Mouse (Mus musculus): ENCODE measurements around the gene Chat. TPM values are rescaled to one million over a fixed set of nuclear protein-coding genes. Genes with fewer than 3 reads are reported as not detected.

Chat gene
- polyA plus RNA-seq, 1 experiment, result not detected

- peaks cover 12% of the 10 kb centered on the region; the same call in 1 of the 2 replicates for H3K9me3 ChIP-seq
- no peaks in the 10 kb centered on the region for H3K36me3 ChIP-seq (replicated peaks; ENCODE audit: low read length)
- H3K27me3 ChIP-seq (replicated peaks), result peaks cover 98% of the 10 kb centered on the region
- no peak for TF ChIP-seq GATA1 (IDR thresholded peaks at IDR 0.05; ENCODE audit: borderline replicate concordance, low read length)
- no peak for TF ChIP-seq FLI1 (IDR thresholded peaks at IDR 0.05; ENCODE audit: low read length)
- peaks cover 21% of the 10 kb centered on the region for H3K4me1 ChIP-seq
- peak overlapping the region; percentile 34 for H3K4me3 ChIP-seq (replicated peaks)
Observed at GRCm38 (mm10) chr14:32463211-32464040, 2.4 kb downstream of the Chat start.

DNA sequence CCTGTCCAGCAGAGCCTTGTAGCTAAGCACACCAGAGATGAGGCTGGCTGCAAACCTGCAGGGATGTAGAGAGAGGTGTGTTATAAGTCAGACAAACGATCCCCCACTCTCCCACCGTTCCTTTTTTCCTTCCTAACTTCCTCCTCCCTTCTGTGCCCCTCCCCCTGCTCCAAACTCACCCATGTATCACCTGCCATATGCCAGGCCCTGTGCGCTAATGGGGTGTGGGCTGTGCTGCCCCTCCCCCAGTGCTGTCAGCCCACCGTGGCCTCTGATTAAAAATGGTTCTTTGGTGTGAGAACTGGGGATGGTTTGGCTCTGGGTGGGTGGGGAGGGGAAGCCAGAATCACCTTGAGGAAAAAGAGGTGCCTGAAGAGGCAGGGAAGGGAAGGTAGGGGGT is 13.2 kb downstream of the Chat start:
- H3K4me3 ChIP-seq (replicated peaks), result no peak overlapping the region
- no peaks in the 10 kb centered on the region for H3K36me3 ChIP-seq (replicated peaks; ENCODE audit: low read length)
- H3K9me3 ChIP-seq, result no peaks in the 10 kb centered on the region
- peaks cover 67% of the 10 kb centered on the region for H3K27me3 ChIP-seq (replicated peaks)
- H3K4me1 ChIP-seq, result no peaks in the 10 kb centered on the region; the same call in 1 of the 2 replicates
- TF ChIP-seq GATA1 (IDR thresholded peaks at IDR 0.05; ENCODE audit: borderline replicate concordance, low read length), result no peak
- TF ChIP-seq FLI1 (IDR thresholded peaks at IDR 0.05; ENCODE audit: low read length), result no peak

- H3K27me3 ChIP-seq (replicated peaks), result peaks cover 37% of the 10 kb centered on the region
- H3K9me3 ChIP-seq, result no peaks in the 10 kb centered on the region
- H3K36me3 ChIP-seq (replicated peaks; ENCODE audit: low read length), result no peaks in the 10 kb centered on the region
- no peaks in the 10 kb centered on the region for H3K4me1 ChIP-seq
- no peak overlapping the region for H3K4me3 ChIP-seq (replicated peaks)
- TF ChIP-seq GATA1 (IDR thresholded peaks at IDR 0.05; ENCODE audit: borderline replicate concordance, low read length), result no peak
- no peak for TF ChIP-seq FLI1 (IDR thresholded peaks at IDR 0.05; ENCODE audit: low read length)
Observed at GRCm38 (mm10) chr14:32446989-32447388, 18.8 kb downstream of the Chat start.

- Histone ChIP-seq H3K36me3 (replicated peaks; ENCODE audit: low read length) (no peaks in the 10 kb centered on the region), H3K9me3 (no peaks in the 10 kb centered on the region), H3K4me3 (replicated peaks) (no peak overlapping the region), H3K4me1 (no peaks in the 10 kb centered on the region), H3K27me3 (replicated peaks) (peaks cover 45% of the 10 kb centered on the region)
- no peak for TF ChIP-seq FLI1 (IDR thresholded peaks at IDR 0.05; ENCODE audit: low read length)
- TF ChIP-seq GATA1 (IDR thresholded peaks at IDR 0.05; ENCODE audit: borderline replicate concordance, low read length), result no peak
Observed at GRCm38 (mm10) chr14:32443446-32443845, 22.3 kb downstream of the Chat start.

DNA sequence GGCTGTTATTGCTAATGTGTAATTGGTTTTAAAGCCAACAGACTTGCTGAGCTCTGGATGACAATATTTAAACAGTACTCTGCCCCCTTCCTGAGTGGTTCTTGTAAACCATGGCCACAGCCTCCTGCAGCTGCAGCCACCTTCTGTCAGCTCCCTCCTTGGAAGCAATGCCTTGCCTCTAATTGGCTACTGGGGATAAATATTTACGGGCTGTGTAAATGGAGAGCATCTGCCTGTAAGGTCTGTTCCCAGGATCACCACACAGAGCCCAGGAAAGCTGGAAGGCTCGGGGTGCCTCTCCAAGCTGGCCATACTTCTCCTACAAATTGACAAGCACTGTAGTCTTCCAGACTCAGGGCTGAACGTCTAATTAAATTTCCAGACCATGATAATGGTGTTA is 26.0 kb downstream of the Chat start:
- H3K4me3 ChIP-seq (replicated peaks), result no peak overlapping the region
- peaks cover 41% of the 10 kb centered on the region for H3K27me3 ChIP-seq (replicated peaks)
- no peaks in the 10 kb centered on the region for H3K9me3 ChIP-seq
- no peak for TF ChIP-seq GATA1 (IDR thresholded peaks at IDR 0.05; ENCODE audit: borderline replicate concordance, low read length)
- no peak for TF ChIP-seq FLI1 (IDR thresholded peaks at IDR 0.05; ENCODE audit: low read length)
- no peaks in the 10 kb centered on the region for H3K36me3 ChIP-seq (replicated peaks; ENCODE audit: low read length)
- no peaks in the 10 kb centered on the region for H3K4me1 ChIP-seq

- H3K36me3 ChIP-seq (replicated peaks; ENCODE audit: low read length), result no peaks in the 10 kb centered on the region
Observed at GRCm38 (mm10) chr14:32439316-32439715, 26.5 kb downstream of the Chat start.

GRCm38 (mm10) chr14:32437352-32437793 is 28.4 kb downstream of the Chat start:
- TF ChIP-seq FLI1 (IDR thresholded peaks at IDR 0.05; ENCODE audit: low read length) (no peak), GATA1 (IDR thresholded peaks at IDR 0.05; ENCODE audit: borderline replicate concordance, low read length) (no peak)
- Histone ChIP-seq H3K27me3 (replicated peaks) (peaks cover 27% of the 10 kb centered on the region), H3K4me3 (replicated peaks) (no peak overlapping the region), H3K36me3 (replicated peaks; ENCODE audit: low read length) (no peaks in the 10 kb centered on the region), H3K9me3 (no peaks in the 10 kb centered on the region), H3K4me1 (no peaks in the 10 kb centered on the region)

More at GRCm38 (mm10) chr14:32439316-32439715, 26.5 kb downstream of the Chat start:
- TF ChIP-seq GATA1 (IDR thresholded peaks at IDR 0.05; ENCODE audit: borderline replicate concordance, low read length) (no peak), FLI1 (IDR thresholded peaks at IDR 0.05; ENCODE audit: low read length) (no peak)
- H3K9me3 ChIP-seq, result no peaks in the 10 kb centered on the region
- H3K27me3 ChIP-seq (replicated peaks), result peaks cover 38% of the 10 kb centered on the region
- H3K4me3 ChIP-seq (replicated peaks), result no peak overlapping the region
- H3K4me1 ChIP-seq, result no peaks in the 10 kb centered on the region

DNA sequence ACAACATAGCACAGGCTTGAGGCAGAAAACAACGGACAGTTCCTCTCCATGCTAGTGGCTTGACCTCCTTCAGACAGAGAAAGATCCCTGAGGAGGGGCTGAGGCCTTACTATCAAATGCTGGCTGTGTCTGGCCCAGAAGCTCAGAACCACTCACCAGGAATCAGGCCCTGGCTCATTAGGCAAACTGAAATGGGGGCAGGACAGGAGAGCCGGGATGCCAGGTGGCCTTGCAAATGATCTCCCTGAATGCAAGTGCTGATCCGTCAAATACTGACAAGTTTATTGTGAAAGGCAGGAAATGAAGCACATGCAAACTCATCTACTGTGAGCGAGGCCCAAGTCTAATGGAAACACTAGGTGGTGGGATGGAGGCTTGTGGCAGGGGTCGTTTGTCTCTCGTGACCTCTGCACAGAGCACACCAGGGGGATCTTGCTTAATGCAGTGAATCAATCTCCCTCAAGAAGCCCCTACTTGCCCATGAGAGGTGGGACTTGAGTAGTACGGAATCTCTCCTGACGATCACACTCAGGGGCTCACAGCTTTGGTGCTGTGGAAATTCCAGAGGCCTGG is 36.7 kb downstream of the Chat start:
- Histone ChIP-seq H3K9me3 (no peaks in the 10 kb centered on the region), H3K27me3 (replicated peaks) (peaks cover 40% of the 10 kb centered on the region), H3K4me3 (replicated peaks) (no peak overlapping the region), H3K36me3 (replicated peaks; ENCODE audit: low read length) (no peaks in the 10 kb centered on the region), H3K4me1 (no peaks in the 10 kb centered on the region)
- TF ChIP-seq GATA1 (IDR thresholded peaks at IDR 0.05; ENCODE audit: borderline replicate concordance, low read length), result no peak
- no peak for TF ChIP-seq FLI1 (IDR thresholded peaks at IDR 0.05; ENCODE audit: low read length)

- no peak overlapping the region for H3K4me3 ChIP-seq (replicated peaks)
- no peaks in the 10 kb centered on the region for H3K36me3 ChIP-seq (replicated peaks; ENCODE audit: low read length)
- peaks cover 41% of the 10 kb centered on the region for H3K27me3 ChIP-seq (replicated peaks)
- no peak for TF ChIP-seq FLI1 (IDR thresholded peaks at IDR 0.05; ENCODE audit: low read length)
- no peak for TF ChIP-seq GATA1 (IDR thresholded peaks at IDR 0.05; ENCODE audit: borderline replicate concordance, low read length)
- H3K4me1 ChIP-seq, result no peaks in the 10 kb centered on the region
- no peaks in the 10 kb centered on the region for H3K9me3 ChIP-seq
Observed at GRCm38 (mm10) chr14:32423946-32424345, 41.8 kb downstream of the Chat start.

DNA sequence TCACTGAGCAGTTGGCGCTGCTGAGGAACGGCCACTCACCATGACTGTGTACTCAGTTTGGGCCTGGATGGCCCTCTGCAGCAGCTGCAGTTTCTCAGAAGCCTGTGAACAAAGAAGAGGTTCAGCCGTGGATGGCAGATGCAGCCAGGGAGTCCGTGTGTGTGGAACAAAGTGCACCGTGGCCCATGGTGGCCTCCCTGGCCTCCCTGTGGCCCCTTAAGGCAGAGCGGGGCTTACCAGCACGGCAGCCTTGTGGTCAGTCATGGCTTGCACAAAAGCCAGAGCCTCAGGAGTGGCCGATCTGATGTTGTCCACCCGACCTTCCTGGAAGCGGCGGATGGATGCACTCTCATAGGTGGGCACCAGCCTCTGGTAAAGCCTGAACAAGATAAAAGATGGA is 47.0 kb downstream of the Chat start:
- Histone ChIP-seq H3K36me3 (replicated peaks; ENCODE audit: low read length) (no peaks in the 10 kb centered on the region), H3K27me3 (replicated peaks) (peaks cover 10% of the 10 kb centered on the region), H3K4me1 (no peaks in the 10 kb centered on the region), H3K4me3 (replicated peaks) (no peak overlapping the region), H3K9me3 (peaks cover 11% of the 10 kb centered on the region)
- no peak for TF ChIP-seq FLI1 (IDR thresholded peaks at IDR 0.05; ENCODE audit: low read length)
- no peak for TF ChIP-seq GATA1 (IDR thresholded peaks at IDR 0.05; ENCODE audit: borderline replicate concordance, low read length)

Measured in megakaryocyte, embryonic 14.5 days (primary cell).